ENCODE assay signal across 8 mouse cellular contexts in genomic region chr7:5014251-5015117, GRCm38 (mm10). TPM values are rescaled to one million over a fixed set of nuclear protein-coding genes. Genes with fewer than 3 reads are reported as not detected.
DNase-seq lines count a peak whose midpoint lies in the region; ATAC-seq and TF ChIP-seq lines count a peak whose summit lies in the region.

TSS of gene Zfp524 (plus strand) at chr7:5014415.
TSS of gene Fiz1 (minus strand) at chr7:5014697.

- peak within 1 kb of the TSS; percentile 54 for H3K4me2 ChIP-seq in embryonic facial prominence, embryonic 15.5 days (replicated peaks)
- peak within 1 kb of the TSS; percentile 62 for H3K4me2 ChIP-seq in limb, embryonic 14.5 days (replicated peaks; ENCODE audit: low read depth, low read length, severe bottlenecking)
- H3K4me2 ChIP-seq in midbrain, postnatal 0 days (ENCODE audit: low read depth, low read length, poor library complexity, severe bottlenecking), result peak within 1 kb of the TSS; percentile 73

- no peaks in the 10 kb centered on the region for H3K9me3 ChIP-seq in embryonic facial prominence, embryonic 15.5 days (replicated peaks)
- no peaks in the 10 kb centered on the region for H3K9me3 ChIP-seq in limb, embryonic 14.5 days (ENCODE audit: control insufficient read depth, low read length)
- H3K9me3 ChIP-seq in midbrain, postnatal 0 days (ENCODE audit: low read length), result no peaks in the 10 kb centered on the region

- H3K4me3 ChIP-seq in bone marrow, adult 2 months (replicated peaks; ENCODE audit: control insufficient read depth, low read depth, low read length), result peak within 1 kb of the TSS; percentile 98
- H3K4me3 ChIP-seq in embryonic facial prominence, embryonic 15.5 days (replicated peaks), result peak within 1 kb of the TSS; percentile 74
- H3K4me3 ChIP-seq in limb, embryonic 14.5 days (replicated peaks; ENCODE audit: low read length), result peak within 1 kb of the TSS; percentile 69
- peak within 1 kb of the TSS; percentile 85 for H3K4me3 ChIP-seq in midbrain, postnatal 0 days (ENCODE audit: low read depth, low read length)

- H3K27ac ChIP-seq in bone marrow, adult 2 months (ENCODE audit: control insufficient read depth, insufficient read depth, low read depth, low read length, poor library complexity), result peak within 1 kb of the TSS; percentile 100
- H3K27ac ChIP-seq in embryonic facial prominence, embryonic 15.5 days (replicated peaks), result peak within 1 kb of the TSS; percentile 99
- peak within 1 kb of the TSS; percentile 99 for H3K27ac ChIP-seq in limb, embryonic 14.5 days (replicated peaks; ENCODE audit: low read depth, low read length)
- H3K27ac ChIP-seq in midbrain, postnatal 0 days (ENCODE audit: low read depth, low read length), result peak within 1 kb of the TSS; percentile 97

- peak; percentile 88 for ATAC-seq in embryonic facial prominence, embryonic 15.5 days (ENCODE audit: insufficient number of reproducible peaks, low FRiP score, low TSS enrichment, low read depth)
- peak; percentile 85 for ATAC-seq in limb, embryonic 14.5 days (ENCODE audit: low FRiP score, low read depth)
- ATAC-seq in midbrain, postnatal 0 days (ENCODE audit: low FRiP score), result peak; percentile 86

- peak within 1 kb of the TSS; percentile 84 for H3K9ac ChIP-seq in embryonic facial prominence, embryonic 15.5 days
- H3K9ac ChIP-seq in limb, embryonic 14.5 days (ENCODE audit: low read depth, low read length, severe bottlenecking), result peak within 1 kb of the TSS; percentile 84
- peak within 1 kb of the TSS; percentile 92 for H3K9ac ChIP-seq in midbrain, postnatal 0 days (replicated peaks; ENCODE audit: low read length, poor library complexity, severe bottlenecking)

- no peaks in the 10 kb centered on the region; the same call in 1 of the 2 replicates for H3K4me1 ChIP-seq in bone marrow, adult 2 months (ENCODE audit: control insufficient read depth, insufficient read depth, low read length)
- no peaks in the 10 kb centered on the region for H3K4me1 ChIP-seq in embryonic facial prominence, embryonic 15.5 days
- H3K4me1 ChIP-seq in limb, embryonic 14.5 days (ENCODE audit: control insufficient read depth, insufficient read depth, low read length), result peaks cover 7% of the 10 kb centered on the region
- no peaks in the 10 kb centered on the region for H3K4me1 ChIP-seq in midbrain, postnatal 0 days (ENCODE audit: insufficient read depth, low read length)

- no peak for TF ChIP-seq CTCF in bone marrow, adult 2 months (IDR thresholded peaks at IDR 0.05; ENCODE audit: control insufficient read depth, insufficient read depth, low read length)
- TF ChIP-seq CTCF in midbrain, postnatal 0 days (IDR thresholded peaks at IDR 0.05), result no peak

- under 1% methylated on average over 42 of the region's 42 CpGs for WGBS in bone marrow, adult 2 months
- WGBS in embryonic facial prominence, embryonic 15.5 days, result under 1% methylated on average over 42 of the region's 42 CpGs
- under 1% methylated on average over 41 of the region's 42 CpGs for WGBS in limb, embryonic 14.5 days
- WGBS in midbrain, postnatal 0 days, result under 1% methylated on average over 40 of the region's 42 CpGs

- H3K36me3 ChIP-seq in embryonic facial prominence, embryonic 15.5 days, result peaks cover 44% of the 10 kb centered on the region
- peaks cover 35% of the 10 kb centered on the region for H3K36me3 ChIP-seq in limb, embryonic 14.5 days (ENCODE audit: control insufficient read depth, insufficient read depth, low read length)
- H3K36me3 ChIP-seq in midbrain, postnatal 0 days (ENCODE audit: insufficient read depth, low read length), result peaks cover 27% of the 10 kb centered on the region

- no peaks in the 10 kb centered on the region for H3K27me3 ChIP-seq in embryonic facial prominence, embryonic 15.5 days
- H3K27me3 ChIP-seq in limb, embryonic 14.5 days (ENCODE audit: control insufficient read depth, insufficient read depth, low read length), result no peaks in the 10 kb centered on the region
- H3K27me3 ChIP-seq in midbrain, postnatal 0 days (ENCODE audit: insufficient read depth, low read length), result no peaks in the 10 kb centered on the region

- DNase-seq in 3T3-L1 (ENCODE audit: low read depth, low spot score), result peak; percentile 96
- DNase-seq in heart, adult 8-10 months (ENCODE audit: low spot score), result peak; percentile 98
- DNase-seq in kidney, adult 9 months, result peak; percentile 99
- peak; percentile 99 for DNase-seq in limb, embryonic 14.5 days (ENCODE audit: low spot score)
- peak; percentile 98 for DNase-seq in midbrain, postnatal 0 days (ENCODE audit: low spot score)
- peak; percentile 95 to 97 for DNase-seq in spleen, postnatal 14 days (ENCODE audit: low spot score in 2 of 2)

- TF ChIP-seq POLR2A in bone marrow, adult 2 months (IDR thresholded peaks at IDR 0.05; ENCODE audit: borderline replicate concordance, control insufficient read depth, low read depth, low read length), result no peak
- TF ChIP-seq POLR2A in limb, embryonic 14.5 days (IDR thresholded peaks at IDR 0.05; ENCODE audit: borderline replicate concordance, extremely low read depth, insufficient read depth, insufficient read length), result 0 out of 2 replicates have a peak, but pooled peaks have one; percentile 12

RNA-seq across cellular contexts. Expression of gene Zfp524, which starts in this region (rescaled TPM):
- polyA plus RNA-seq in bone marrow, adult 2 months (2011; ENCODE audit: insufficient read depth, insufficient read length, low replicate concordance, missing spikeins), result 12.6 and 15.8 TPM in 2 replicates
- 15.2 and 15.8 TPM in 2 replicates for polyA plus RNA-seq in embryonic facial prominence, embryonic 15.5 days (2015; fragmentation: Nextera tagmentation; extraction: Ambion mirVana)
- 10 to 100 TPM in 2 of 4 experiments, 1 to 10 TPM in 2; 7.2 to 12.1 (median 9.5) TPM for total RNA-seq in heart, adult 8-10 months (2022)
- 17.0 and 20.9 TPM in 2 replicates for polyA plus RNA-seq in limb, embryonic 14.5 days (2012; rRNA removed)
- 12.1 and 16.7 TPM in 2 replicates for polyA plus RNA-seq in limb, embryonic 14.5 days (2014; fragmentation: Nextera tagmentation; extraction: Ambion mirVana)
- 3.9 and 7.3 TPM in 2 replicates for total RNA-seq in midbrain, postnatal 0 days (2014; rRNA removed)
- 2.9 and 3.5 TPM in 2 replicates for polyA plus RNA-seq in midbrain, postnatal 0 days (2015; fragmentation: Nextera tagmentation; extraction: Ambion mirVana)

RNA-seq across cellular contexts. Expression of gene Fiz1, which starts in this region (rescaled TPM):
- polyA plus RNA-seq in bone marrow, adult 2 months (2011; ENCODE audit: insufficient read depth, insufficient read length, low replicate concordance, missing spikeins), result 10.9 and 18.9 TPM in 2 replicates
- 43.9 and 46.2 TPM in 2 replicates for polyA plus RNA-seq in embryonic facial prominence, embryonic 15.5 days (2015; fragmentation: Nextera tagmentation; extraction: Ambion mirVana)
- total RNA-seq in heart, adult 8-10 months (2022), result 10 to 100 TPM; 15.2 to 25.9 (median 17.5) TPM
- polyA plus RNA-seq in limb, embryonic 14.5 days (2012; rRNA removed), result 42.4 and 50.8 TPM in 2 replicates
- polyA plus RNA-seq in limb, embryonic 14.5 days (2014; fragmentation: Nextera tagmentation; extraction: Ambion mirVana), result 37.5 and 42.0 TPM in 2 replicates
- total RNA-seq in midbrain, postnatal 0 days (2014; rRNA removed), result 35.5 and 36.1 TPM in 2 replicates
- 22.8 and 25.7 TPM in 2 replicates for polyA plus RNA-seq in midbrain, postnatal 0 days (2015; fragmentation: Nextera tagmentation; extraction: Ambion mirVana)

Comparison
In these comparisons a context has a peak if more than half of its experiments do, and no peak if none do; other contexts are left out.
1. Peak in every context shown above with its lines: DNase-seq, ATAC-seq, H3K4me3 ChIP-seq and H3K27ac ChIP-seq.